Mouse (Mus musculus) olfactory bulb, adult 2 months (tissue): ENCODE results near the gene Dirc2. TPM values are rescaled to one million over a fixed set of nuclear protein-coding genes. Genes with fewer than 3 reads are reported as not detected.

ENCODE experiments used
- H3K27ac ChIP-seq: fragments of 200-500 bp; 2 replicates; pipeline ENCODE4 v1.5.1; 2012; ENCODE audit warnings: low read depth, low read length; ENCODE audit not compliant: insufficient read depth
- H3K4me1 ChIP-seq: fragments of 200-500 bp; 2 replicates; pipeline ENCODE4 v1.6.1; 2012; ENCODE audit warnings: low read length; ENCODE audit not compliant: control insufficient read depth, insufficient read depth
- H3K4me3 ChIP-seq: fragments of 200-500 bp; 2 replicates; pipeline ENCODE4 v1.5.1; 2012; ENCODE audit warnings: mild to moderate bottlenecking, low read depth, low read length, moderate library complexity; ENCODE audit not compliant: insufficient read depth
- CTCF ChIP-seq: fragments of 200-500 bp; IDR thresholded peaks from 2 replicates; pipeline ENCODE4 v1.5.1; 2012; ENCODE audit warnings: low read depth, mild to moderate bottlenecking, low read length, moderate library complexity; ENCODE audit not compliant: insufficient read depth
- POLR2A ChIP-seq: fragments of 200-500 bp; IDR thresholded peaks from 2 replicates; pipeline ENCODE4 v1.6.1; 2012; ENCODE audit warnings: mild to moderate bottlenecking, low read depth, low read length, moderate library complexity; ENCODE audit not compliant: insufficient read depth
- WGBS: fragments of 180-500 bp; shearing (Covaris S2); methylation state at CpG from one replicate; pipeline ENCODE4 v1.1.7; 2018; 5-methylcytosine and 5-hydroxymethylcytosine counted together
- polyA plus RNA-seq: library from polyadenylated mRNA; stranded (reverse); fragments of >200 nt; gene quantifications from 2 replicates; pipeline ENCODE4 v1.2.4, GENCODE M21; 2012; ENCODE audit warnings: low replicate concordance; ENCODE audit not compliant: missing spikeins, insufficient read depth, insufficient read length

Dirc2 gene
- polyA plus RNA-seq, 1 experiment, result not detected

- 34% methylated on average over 7 of the region's 7 CpGs for WGBS
- no peak for TF ChIP-seq POLR2A
- TF ChIP-seq CTCF, result no peak
- Histone ChIP-seq H3K4me1 (no peaks in the 10 kb centered on the region; the same call in 1 of the 2 replicates), H3K27ac (no peak overlapping the region), H3K4me3 (no peak overlapping the region)
Measured at GRCm38 (mm10) chr16:35779681-35780080, 10.5 kb upstream of the Dirc2 start.

- no peak overlapping the region for H3K4me3 ChIP-seq
- no peaks in the 10 kb centered on the region; the same call in 1 of the 2 replicates for H3K4me1 ChIP-seq
- no peak overlapping the region for H3K27ac ChIP-seq
- WGBS, result 86% methylated on average over 4 of the region's 4 CpGs
- TF ChIP-seq CTCF (no peak), POLR2A (no peak)
Measured at GRCm38 (mm10) chr16:35777768-35778167, 8.6 kb upstream of the Dirc2 start.

- H3K4me1 ChIP-seq, result no peaks in the 10 kb centered on the region; the same call in 1 of the 2 replicates
- no peak overlapping the region for H3K27ac ChIP-seq
- TF ChIP-seq POLR2A (no peak), CTCF (no peak)
- H3K4me3 ChIP-seq, result no peak overlapping the region
- WGBS, result 86% methylated on average over 7 of the region's 7 CpGs
Measured at GRCm38 (mm10) chr16:35776737-35777136, 7.6 kb upstream of the Dirc2 start.

GRCm38 (mm10) chr16:35775835-35776234 lies 6.7 kb upstream of the Dirc2 start:
- H3K27ac ChIP-seq, result no peak overlapping the region
- TF ChIP-seq CTCF (no peak), POLR2A (no peak)
- H3K4me3 ChIP-seq, result no peak overlapping the region
- peaks cover 4% of the 10 kb centered on the region for H3K4me1 ChIP-seq
- WGBS, result 93% methylated on average over 1 of the region's 1 CpGs

- no peak for TF ChIP-seq POLR2A
- TF ChIP-seq CTCF, result no peak
- Histone ChIP-seq H3K4me3 (no peak overlapping the region), H3K4me1 (peaks cover 4% of the 10 kb centered on the region), H3K27ac (no peak overlapping the region)
- WGBS, result 92% methylated on average over 5 of the region's 5 CpGs
Measured at GRCm38 (mm10) chr16:35772598-35772997, 3.4 kb upstream of the Dirc2 start.

- WGBS, result 88% methylated on average over 5 of the region's 5 CpGs
Measured at GRCm38 (mm10) chr16:35771606-35772005, 2.5 kb upstream of the Dirc2 start.

GRCm38 (mm10) chr16:35771141-35771540 lies 2.0 kb upstream of the Dirc2 start:
- Histone ChIP-seq H3K27ac (no peak overlapping the region), H3K4me3 (no peak overlapping the region), H3K4me1 (peaks cover 4% of the 10 kb centered on the region)
- TF ChIP-seq CTCF, result no peak
- TF ChIP-seq POLR2A, result no peak
- WGBS, result 31% methylated on average over 8 of the region's 8 CpGs

More at GRCm38 (mm10) chr16:35771606-35772005, 2.5 kb upstream of the Dirc2 start:
- Histone ChIP-seq H3K4me1 (peaks cover 4% of the 10 kb centered on the region), H3K4me3 (no peak overlapping the region), H3K27ac (no peak overlapping the region)
- no peak for TF ChIP-seq CTCF
- no peak for TF ChIP-seq POLR2A

- TF ChIP-seq POLR2A (peak; percentile 77), CTCF (no peak)
- under 1% methylated on average over 51 of the region's 51 CpGs for WGBS
- H3K4me1 ChIP-seq, result peaks cover 4% of the 10 kb centered on the region
Measured at GRCm38 (mm10) chr16:35769878-35770657, 912 bp upstream of the Dirc2 start, which contains the start of gene Hspbap1. Hspbap1 (plus strand) TSS chr16:35770375.

GRCm38 (mm10) chr16:35768469-35768784 lies 729 bp downstream of the Dirc2 start:
- Histone ChIP-seq H3K4me1 (peaks cover 4% of the 10 kb centered on the region), H3K4me3 (peak overlapping the region; percentile 56), H3K27ac (no peak overlapping the region)
- WGBS, result 17% methylated on average over 6 of the region's 6 CpGs
- TF ChIP-seq POLR2A, result no peak
- TF ChIP-seq CTCF, result no peak

More at GRCm38 (mm10) chr16:35769878-35770657, 912 bp upstream of the Dirc2 start, which contains the start of gene Hspbap1:
- H3K27ac ChIP-seq, result peak within 1 kb of the TSS; percentile 26
- peak within 1 kb of the TSS; percentile 63 for H3K4me3 ChIP-seq

- no peak overlapping the region for H3K4me3 ChIP-seq
- H3K27ac ChIP-seq, result no peak overlapping the region
- TF ChIP-seq POLR2A (no peak), CTCF (no peak)
- 87% methylated on average over 3 of the region's 3 CpGs for WGBS
- peaks cover 7% of the 10 kb centered on the region for H3K4me1 ChIP-seq
Measured at GRCm38 (mm10) chr16:35766366-35766765, 2.8 kb downstream of the Dirc2 start.
